Mouse (Mus musculus): ENCODE results near the gene Foxk1.

- TF ChIP-seq POLR2A (IDR thresholded peaks at IDR 0.05; ENCODE audit: borderline replicate concordance, extremely low read depth, low read depth, low read length) (no peak), CTCF (IDR thresholded peaks at IDR 0.05; ENCODE audit: insufficient read depth, low read length) (no peak)
Observed at GRCm38 (mm10) chr5:142427876-142428275, 26.6 kb downstream of the Foxk1 start.

All from lung, adult 2 months (tissue).